Mouse (Mus musculus): ENCODE measurements at regions not wholly inside any gene's neighbourhood (a gene's known extent, or its start where the extent isn't known, plus 50 kb on each side); places are given as distances from the start of the nearest gene placed in this dataset.
A peak's percentile ranks its signal among the peaks of the same experiment; 100 is the strongest.

GRCm38 (mm10) chr3:58057064-58057396 is 209.2 kb upstream of the Pfn2 start:
- peak; percentile 19; the same call in 1 of the 2 replicates for ATAC-seq (ENCODE audit: insufficient read depth, low FRiP score, low read depth)
- Histone ChIP-seq H3K36me3 (no peaks in the 10 kb centered on the region), H3K4me2 (no peak overlapping the region), H3K9me3 (no peaks in the 10 kb centered on the region), H3K27me3 (replicated peaks) (no peaks in the 10 kb centered on the region), H3K9ac (no peak overlapping the region), H3K4me3 (replicated peaks) (no peak overlapping the region), H3K27ac (no peak overlapping the region), H3K4me1 (no peaks in the 10 kb centered on the region)
- WGBS = 73% methylated on average over 2 of the region's 2 CpGs

GRCm38 (mm10) chr3:58058134-58058533 is 210.3 kb upstream of the Pfn2 start:
- Histone ChIP-seq H3K4me1 (no peaks in the 10 kb centered on the region), H3K27me3 (replicated peaks) (no peaks in the 10 kb centered on the region), H3K27ac (no peak overlapping the region), H3K9me3 (no peaks in the 10 kb centered on the region), H3K9ac (no peak overlapping the region), H3K4me2 (no peak overlapping the region), H3K4me3 (replicated peaks) (no peak overlapping the region), H3K36me3 (no peaks in the 10 kb centered on the region)
- WGBS = 61% methylated on average over 10 of the region's 10 CpGs
- no peak for ATAC-seq (ENCODE audit: insufficient read depth, low FRiP score, low read depth)

GRCm38 (mm10) chr3:58063852-58064549 is 216.1 kb upstream of the Pfn2 start:
- Histone ChIP-seq H3K4me2 (no peak overlapping the region), H3K9me3 (no peaks in the 10 kb centered on the region), H3K4me3 (replicated peaks) (no peak overlapping the region), H3K36me3 (no peaks in the 10 kb centered on the region), H3K27ac (no peak overlapping the region), H3K4me1 (no peaks in the 10 kb centered on the region), H3K27me3 (replicated peaks) (no peaks in the 10 kb centered on the region), H3K9ac (no peak overlapping the region)
- no peak for ATAC-seq (ENCODE audit: insufficient read depth, low FRiP score, low read depth)
- WGBS = 71% methylated on average over 7 of the region's 7 CpGs

- Histone ChIP-seq H3K4me2 (no peak overlapping the region), H3K27ac (no peak overlapping the region), H3K36me3 (no peaks in the 10 kb centered on the region), H3K9me3 (no peaks in the 10 kb centered on the region), H3K4me3 (replicated peaks) (no peak overlapping the region), H3K4me1 (no peaks in the 10 kb centered on the region), H3K27me3 (replicated peaks) (no peaks in the 10 kb centered on the region), H3K9ac (no peak overlapping the region)
- WGBS = 35% methylated on average over 3 of the region's 3 CpGs
- no peak for ATAC-seq (ENCODE audit: insufficient read depth, low FRiP score, low read depth)
These were observed 223.7 kb upstream of the Pfn2 start for GRCm38 (mm10) chr3:58071574-58071973.

GRCm38 (mm10) chr3:58072230-58072839 is 224.5 kb upstream of the Pfn2 start:
- WGBS = 86% methylated on average over 5 of the region's 5 CpGs
- H3K27me3 ChIP-seq (replicated peaks) = no peaks in the 10 kb centered on the region
- H3K9ac ChIP-seq = no peak overlapping the region
- no peak overlapping the region for H3K4me3 ChIP-seq (replicated peaks)
- H3K27ac ChIP-seq = no peak overlapping the region
- H3K36me3 ChIP-seq = no peaks in the 10 kb centered on the region
- no peaks in the 10 kb centered on the region for H3K9me3 ChIP-seq
- H3K4me2 ChIP-seq = no peak overlapping the region
- no peak for ATAC-seq (ENCODE audit: insufficient read depth, low FRiP score, low read depth)
- no peaks in the 10 kb centered on the region for H3K4me1 ChIP-seq

GRCm38 (mm10) chr3:58089344-58090139 is 241.7 kb upstream of the Pfn2 start:
- Histone ChIP-seq H3K27me3 (replicated peaks) (no peaks in the 10 kb centered on the region), H3K4me3 (replicated peaks) (no peak overlapping the region), H3K9me3 (no peaks in the 10 kb centered on the region), H3K4me2 (no peak overlapping the region), H3K27ac (no peak overlapping the region), H3K4me1 (no peaks in the 10 kb centered on the region), H3K36me3 (no peaks in the 10 kb centered on the region), H3K9ac (no peak overlapping the region)
- ATAC-seq (ENCODE audit: insufficient read depth, low FRiP score, low read depth) = no peak
- 72% methylated on average over 24 of the region's 24 CpGs for WGBS

GRCm38 (mm10) chr3:58090396-58090795 is 242.5 kb upstream of the Pfn2 start:
- Histone ChIP-seq H3K36me3 (no peaks in the 10 kb centered on the region), H3K27me3 (replicated peaks) (no peaks in the 10 kb centered on the region), H3K4me2 (no peak overlapping the region), H3K9me3 (no peaks in the 10 kb centered on the region), H3K4me3 (replicated peaks) (no peak overlapping the region), H3K9ac (no peak overlapping the region), H3K27ac (no peak overlapping the region), H3K4me1 (no peaks in the 10 kb centered on the region)
- WGBS = 67% methylated on average over 8 of the region's 8 CpGs
- ATAC-seq (ENCODE audit: insufficient read depth, low FRiP score, low read depth) = no peak

- Histone ChIP-seq H3K36me3 (no peaks in the 10 kb centered on the region), H3K9ac (no peak overlapping the region), H3K4me2 (no peak overlapping the region), H3K4me1 (no peaks in the 10 kb centered on the region), H3K4me3 (replicated peaks) (no peak overlapping the region), H3K27ac (no peak overlapping the region), H3K27me3 (replicated peaks) (no peaks in the 10 kb centered on the region), H3K9me3 (no peaks in the 10 kb centered on the region)
- ATAC-seq (ENCODE audit: insufficient read depth, low FRiP score, low read depth) = no peak
- WGBS = 83% methylated on average over 6 of the region's 6 CpGs
These were observed 243.7 kb upstream of the Pfn2 start for GRCm38 (mm10) chr3:58091466-58092176.

- H3K4me3 ChIP-seq (replicated peaks) = no peak overlapping the region
- H3K27me3 ChIP-seq (replicated peaks) = no peaks in the 10 kb centered on the region
- H3K4me2 ChIP-seq = no peak overlapping the region
- H3K36me3 ChIP-seq = no peaks in the 10 kb centered on the region
- WGBS = 80% methylated on average over 5 of the region's 5 CpGs
- H3K9ac ChIP-seq = no peak overlapping the region
- H3K9me3 ChIP-seq = no peaks in the 10 kb centered on the region
- 0 out of 2 replicates have a peak, but pooled peaks cover 3% of the 10 kb centered on the region for H3K4me1 ChIP-seq
- no peak overlapping the region for H3K27ac ChIP-seq
- ATAC-seq (ENCODE audit: insufficient read depth, low FRiP score, low read depth) = no peak
These were observed 263.1 kb upstream of the Pfn2 start for GRCm38 (mm10) chr3:58110911-58111476.

- Histone ChIP-seq H3K9ac (no peak overlapping the region), H3K27me3 (replicated peaks) (no peaks in the 10 kb centered on the region), H3K9me3 (no peaks in the 10 kb centered on the region), H3K4me1 (0 out of 2 replicates have a peak, but pooled peaks cover 3% of the 10 kb centered on the region), H3K36me3 (no peaks in the 10 kb centered on the region), H3K4me2 (no peak overlapping the region), H3K27ac (no peak overlapping the region), H3K4me3 (replicated peaks) (no peak overlapping the region)
- WGBS = 40% methylated on average over 7 of the region's 7 CpGs
- no peak for ATAC-seq (ENCODE audit: insufficient read depth, low FRiP score, low read depth)
These were observed 264.6 kb upstream of the Pfn2 start for GRCm38 (mm10) chr3:58112431-58112856.

GRCm38 (mm10) chr3:58113941-58114340 is 266.1 kb upstream of the Pfn2 start:
- H3K4me3 ChIP-seq (replicated peaks) = no peak overlapping the region
- H3K36me3 ChIP-seq = no peaks in the 10 kb centered on the region
- H3K9ac ChIP-seq = no peak overlapping the region
- H3K27me3 ChIP-seq (replicated peaks) = no peaks in the 10 kb centered on the region
- 0 out of 2 replicates have a peak, but pooled peaks cover 3% of the 10 kb centered on the region for H3K4me1 ChIP-seq
- no peak overlapping the region for H3K27ac ChIP-seq
- 91% methylated on average over 7 of the region's 7 CpGs for WGBS
- H3K9me3 ChIP-seq = no peaks in the 10 kb centered on the region
- H3K4me2 ChIP-seq = no peak overlapping the region
- no peak for ATAC-seq (ENCODE audit: insufficient read depth, low FRiP score, low read depth)
